Mouse (Mus musculus): Measurements from ENCODE around the gene Pacrg. TPM values are rescaled to one million over a fixed set of nuclear protein-coding genes. Genes with fewer than 3 reads are reported as not detected.

Gene Pacrg
- total RNA-seq (2021): 1 to 10 TPM; 2.0 to 3.0 TPM
- long read RNA-seq, experiment 1: 0 reads
- long read RNA-seq, experiment 2, partial matches to known transcripts: 0 of 4 reads
- long read RNA-seq, experiment 2, other reads (novel, unspliced or antisense): 2 of 4 reads

DNA sequence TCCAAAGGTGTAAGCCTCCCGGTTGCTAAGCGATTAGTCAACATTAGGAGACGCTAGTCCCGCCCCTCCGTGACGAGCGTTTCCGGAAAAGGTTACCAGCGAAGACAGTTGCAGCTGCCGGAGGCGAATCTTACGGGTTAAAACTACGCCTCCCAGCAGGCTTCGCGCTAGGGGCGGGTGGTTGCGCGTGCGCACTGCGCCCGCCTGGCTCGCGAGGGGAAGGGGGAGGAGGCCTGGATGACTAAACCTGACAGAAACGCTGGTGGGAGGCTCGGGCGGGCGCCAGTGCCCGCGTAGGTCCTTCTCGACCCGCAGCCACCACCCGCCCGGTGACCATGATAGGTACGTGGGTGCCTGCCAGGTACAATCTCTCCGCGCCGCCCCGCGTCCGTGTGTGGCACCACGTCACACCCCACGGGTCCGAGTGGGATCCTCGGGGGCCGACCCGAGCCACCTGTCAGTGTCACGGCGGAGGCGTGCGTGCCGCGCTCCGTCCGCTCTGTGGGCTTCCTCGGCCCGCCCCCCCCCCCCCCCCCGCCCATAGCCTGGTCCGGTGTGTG, at the start of gene Pacrg, which contains the start of gene Prkn:
Gene Pacrg, minus strand, starts transcription at position 164 of the 560 bp plus-strand sequence.
Gene Prkn, plus strand, starts transcription at position 237 of the 560 bp plus-strand sequence.
- peak; percentile 99 for DNase-seq

- no peak for DNase-seq
Observed at GRCm38 (mm10) chr17:10887924-10888323, 47.8 kb upstream of the Pacrg start.

- no peak for DNase-seq
Observed at GRCm38 (mm10) chr17:10882260-10882659, 42.1 kb upstream of the Pacrg start.

- DNase-seq: no peak
Observed at GRCm38 (mm10) chr17:10878986-10879385, 38.9 kb upstream of the Pacrg start.

- no peak for DNase-seq
Observed at GRCm38 (mm10) chr17:10874208-10875187, 34.4 kb upstream of the Pacrg start.

- DNase-seq: no peak
Observed at GRCm38 (mm10) chr17:10854207-10854606, 14.1 kb upstream of the Pacrg start.

DNA sequence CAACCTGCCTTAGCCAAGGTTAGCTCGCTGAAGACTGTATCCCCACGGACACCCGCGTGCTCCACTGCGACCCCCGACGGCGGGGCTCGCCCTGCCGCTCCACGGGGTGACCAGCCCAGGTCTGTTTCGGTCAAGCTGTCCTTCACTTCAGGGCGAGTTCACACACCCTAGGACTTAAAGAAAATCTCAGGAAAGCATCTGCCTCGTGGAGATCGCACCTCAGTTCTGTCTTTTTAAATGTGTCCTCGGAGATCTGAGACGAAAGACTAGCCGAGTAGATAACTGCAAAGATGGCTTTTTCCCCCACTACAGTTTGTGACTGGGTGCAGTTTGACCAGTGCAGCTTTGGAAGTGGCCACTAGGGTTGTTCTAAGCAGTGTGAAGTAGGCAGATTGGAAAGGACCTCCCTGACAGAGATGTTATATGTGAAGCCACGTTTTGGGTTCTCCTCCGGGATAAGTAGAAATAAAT, 655 bp upstream of the Pacrg start:
- DNase-seq: peak; percentile 56

DNA sequence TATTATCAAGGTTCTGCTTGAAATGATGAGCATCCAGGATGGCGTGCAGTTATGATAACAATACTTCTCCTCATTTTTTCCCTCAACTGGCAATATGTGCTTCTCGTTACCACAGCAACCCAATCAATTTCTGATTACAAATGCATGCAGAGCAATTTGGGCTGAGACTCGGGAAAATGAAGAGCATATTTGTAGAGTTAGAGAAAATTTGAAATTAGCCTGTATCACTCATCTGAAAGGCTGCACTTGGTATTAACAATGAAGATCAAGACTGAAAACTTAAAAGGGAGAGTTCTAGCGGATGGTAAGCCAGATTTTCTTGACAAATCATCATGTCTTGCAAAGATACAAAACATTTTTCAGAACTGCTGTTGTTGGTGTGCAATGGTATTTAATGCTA, 21.1 kb downstream of the Pacrg start:
- no peak for DNase-seq

DNA sequence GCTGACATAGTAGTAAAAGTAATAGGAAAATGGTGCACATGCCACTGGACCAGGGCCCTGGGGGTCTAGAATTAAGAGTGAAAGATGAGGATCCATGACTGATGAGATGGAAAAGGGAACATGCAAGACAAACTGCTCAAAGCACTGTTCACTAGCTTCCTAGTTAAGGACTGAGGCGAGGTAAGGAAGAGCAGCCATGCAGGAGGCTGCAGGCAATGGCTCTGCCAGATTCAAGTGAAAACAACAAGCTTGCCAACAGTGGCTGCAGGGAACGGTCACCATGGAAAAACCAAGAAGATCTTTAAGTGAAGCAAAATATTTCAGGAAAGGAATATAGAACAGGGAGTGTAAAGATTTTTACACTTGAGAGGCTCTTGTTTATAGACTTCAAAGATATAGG, 31.5 kb downstream of the Pacrg start:
- no peak for DNase-seq

DNA sequence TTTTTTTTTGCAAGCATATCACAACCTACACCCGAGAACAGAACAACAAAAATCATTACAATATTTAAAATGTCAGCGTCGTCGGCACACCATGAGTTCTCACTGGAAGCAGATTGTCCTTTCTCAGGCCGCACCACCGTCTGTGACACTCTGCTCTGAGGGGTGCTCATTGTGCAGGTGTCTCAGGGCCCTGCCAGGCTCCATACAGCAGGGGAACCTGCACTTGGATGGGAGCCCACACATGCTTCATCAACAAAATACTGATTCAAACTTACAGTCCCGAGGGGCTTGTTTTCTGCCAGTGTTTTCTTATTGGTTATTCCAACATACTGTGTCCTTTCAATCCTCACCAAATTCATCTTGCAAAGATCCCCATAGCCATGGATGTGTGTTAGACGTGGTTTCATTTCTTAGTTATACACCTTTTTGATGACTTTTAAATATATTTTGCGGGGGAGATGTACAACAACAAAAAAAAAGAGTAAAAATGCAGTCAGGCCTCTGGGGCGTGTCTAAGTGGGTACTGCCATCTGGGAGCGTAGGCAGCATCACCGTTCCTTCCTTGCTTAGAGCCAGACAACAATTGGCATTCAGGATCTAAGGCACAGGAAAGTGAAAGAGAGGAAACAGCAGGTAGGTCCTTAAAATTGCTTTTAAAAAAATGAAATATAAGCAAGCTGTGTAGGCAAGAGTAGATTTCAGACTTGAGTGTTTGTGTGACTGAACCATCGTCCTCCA, 32.7 kb downstream of the Pacrg start:
- no peak for DNase-seq

GRCm38 (mm10) chr17:10806692-10807091, 33.4 kb downstream of the Pacrg start:
- DNase-seq: no peak

GRCm38 (mm10) chr17:10791661-10792060, 48.5 kb downstream of the Pacrg start:
- no peak for DNase-seq

DNA sequence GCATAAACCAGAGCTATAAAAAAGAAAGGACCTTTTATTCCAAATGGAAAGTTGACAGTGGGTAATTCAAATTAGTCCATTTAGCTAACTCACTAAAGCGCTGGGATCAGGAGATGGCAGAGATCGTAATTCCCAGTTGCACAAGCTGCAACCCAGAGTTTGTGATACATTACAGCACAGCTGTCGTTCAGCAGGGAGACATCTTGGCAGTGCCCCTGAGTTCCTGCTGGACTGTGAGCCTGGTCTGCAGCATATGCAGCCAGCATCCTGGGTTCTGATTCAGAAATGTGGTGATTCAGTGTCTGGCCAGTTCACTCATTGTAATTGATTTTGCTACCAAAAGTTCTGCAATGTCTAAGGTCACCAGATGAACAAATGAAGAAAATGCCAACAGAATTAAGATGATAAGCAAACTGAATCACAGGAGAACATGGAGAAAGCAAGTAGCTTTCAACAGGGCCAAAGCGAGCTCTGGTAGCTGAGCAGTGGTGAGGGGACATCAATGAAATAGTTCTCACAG, 55.6 kb downstream of the Pacrg start:
- DNase-seq: peak; percentile 5

- DNase-seq: no peak
Observed at GRCm38 (mm10) chr17:10776503-10776902, 63.6 kb downstream of the Pacrg start.

DNA sequence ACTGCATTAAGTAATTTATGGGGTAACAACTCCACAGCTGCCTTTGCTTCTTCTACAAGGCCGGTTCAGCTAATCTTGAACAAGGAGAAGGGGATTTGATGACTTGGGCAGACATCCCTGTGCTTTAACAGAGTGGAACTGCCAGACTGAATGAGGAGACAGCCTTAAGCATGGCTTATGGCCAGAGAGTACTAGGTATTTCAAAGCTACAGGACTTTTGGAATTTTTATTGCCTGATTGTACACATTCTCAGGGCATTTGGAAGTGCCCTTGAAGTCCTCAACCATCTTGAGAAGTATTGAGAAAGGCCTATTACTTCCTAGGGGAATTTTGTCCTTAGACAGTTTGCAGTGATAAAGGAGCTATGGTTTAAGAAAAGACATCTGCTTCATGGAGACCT, 65.6 kb downstream of the Pacrg start:
- DNase-seq: no peak

DNA sequence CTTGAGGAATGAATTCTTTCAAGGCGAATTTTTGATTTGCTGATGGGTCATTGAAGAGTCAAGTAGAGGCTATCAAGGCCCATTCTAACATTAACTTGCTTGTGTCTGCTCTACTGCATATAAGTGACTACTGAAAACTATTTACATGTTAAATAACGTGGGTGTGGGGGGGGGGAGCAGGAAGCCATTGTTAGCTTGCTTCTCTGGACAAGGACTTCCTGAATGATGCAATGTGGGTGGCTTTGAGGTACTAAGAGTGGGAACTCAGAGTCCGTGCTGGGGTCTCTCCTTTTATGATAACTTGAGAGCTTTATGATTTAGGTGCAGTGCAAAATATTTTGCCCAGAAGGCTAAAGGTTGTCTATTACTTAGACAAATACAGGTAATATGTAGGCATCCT, 67.9 kb downstream of the Pacrg start:
- no peak for DNase-seq

- no peak for DNase-seq
Observed at GRCm38 (mm10) chr17:10769873-10770272, 70.2 kb downstream of the Pacrg start.

GRCm38 (mm10) chr17:10766735-10767406, 73.2 kb downstream of the Pacrg start:
- no peak for DNase-seq

DNA sequence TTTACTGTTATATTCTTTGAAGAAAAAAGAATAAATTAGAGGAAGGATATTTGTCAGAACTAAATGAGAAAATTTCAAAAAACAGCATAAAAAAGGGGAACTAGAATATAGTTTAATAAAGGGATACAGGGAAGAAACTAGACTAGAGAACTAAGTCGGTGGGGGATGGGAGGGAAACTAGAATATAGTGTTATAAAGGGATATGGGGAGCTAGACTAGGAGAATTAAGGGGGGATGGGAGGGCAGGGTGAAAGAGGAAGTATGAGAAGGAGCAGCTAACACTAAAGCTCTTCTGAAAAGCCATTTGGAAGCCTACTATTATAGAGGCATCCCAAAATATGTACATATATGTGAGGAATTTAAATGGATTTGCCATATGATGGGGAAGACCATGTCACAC, 75.8 kb downstream of the Pacrg start:
- no peak for DNase-seq

- no peak for DNase-seq
Observed at GRCm38 (mm10) chr17:10757455-10757854, 82.7 kb downstream of the Pacrg start.

GRCm38 (mm10) chr17:10744709-10745461, 95.2 kb downstream of the Pacrg start:
- peak; percentile 72 for DNase-seq
